Mouse (Mus musculus): ENCODE data around the gene Ctnna2.

DNA sequence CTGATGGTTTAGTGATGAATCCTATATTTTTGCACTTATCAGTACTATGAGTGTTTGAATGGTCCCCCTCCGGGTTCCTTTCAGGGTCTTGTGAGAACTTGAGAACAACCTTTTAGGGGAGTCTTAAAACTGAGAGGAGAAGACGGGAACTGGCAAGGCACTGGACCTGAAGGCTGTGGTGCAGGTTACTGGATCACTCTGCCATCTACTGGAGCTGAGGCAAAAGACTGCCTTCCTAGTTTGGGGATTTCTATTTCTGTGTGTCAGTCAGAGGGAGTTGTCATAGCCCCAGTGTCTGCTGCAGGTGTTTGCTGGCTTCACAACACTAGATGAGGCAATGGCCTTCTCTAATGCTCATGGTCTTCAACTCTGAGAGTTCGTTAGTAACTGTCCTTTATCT is 406.9 kb downstream of the Ctnna2 start:
- TF ChIP-seq CTCF (IDR thresholded peaks at IDR 0.05; ENCODE audit: low read depth, low read length): peak; percentile 21; the same call in 1 of the 2 replicates
- TF ChIP-seq POLR2A (IDR thresholded peaks at IDR 0.05; ENCODE audit: extremely low read depth, insufficient read depth, low read length): no peak
